Mouse (Mus musculus) gastrocnemius, adult 18-20 months (tissue): ENCODE data around the gene Gm15517. TPM values are rescaled to one million over a fixed set of nuclear protein-coding genes. Genes with fewer than 3 reads are reported as not detected.
A peak's percentile ranks its signal among the peaks of the same experiment; 100 is the strongest.

ENCODE experiments used
- DNase-seq: peaks from one replicate; pipeline ENCODE4 v3.0.0; 2021; ENCODE audit warnings: low spot score
- total RNA-seq, 2 experiments: library from RNA; stranded (reverse); gene quantifications; 2 replicates each; pipeline ENCODE4 v1.2.3; 2021

The Gm15517 gene
- total RNA-seq, 2 experiments from 2014 or later: not detected

DNA sequence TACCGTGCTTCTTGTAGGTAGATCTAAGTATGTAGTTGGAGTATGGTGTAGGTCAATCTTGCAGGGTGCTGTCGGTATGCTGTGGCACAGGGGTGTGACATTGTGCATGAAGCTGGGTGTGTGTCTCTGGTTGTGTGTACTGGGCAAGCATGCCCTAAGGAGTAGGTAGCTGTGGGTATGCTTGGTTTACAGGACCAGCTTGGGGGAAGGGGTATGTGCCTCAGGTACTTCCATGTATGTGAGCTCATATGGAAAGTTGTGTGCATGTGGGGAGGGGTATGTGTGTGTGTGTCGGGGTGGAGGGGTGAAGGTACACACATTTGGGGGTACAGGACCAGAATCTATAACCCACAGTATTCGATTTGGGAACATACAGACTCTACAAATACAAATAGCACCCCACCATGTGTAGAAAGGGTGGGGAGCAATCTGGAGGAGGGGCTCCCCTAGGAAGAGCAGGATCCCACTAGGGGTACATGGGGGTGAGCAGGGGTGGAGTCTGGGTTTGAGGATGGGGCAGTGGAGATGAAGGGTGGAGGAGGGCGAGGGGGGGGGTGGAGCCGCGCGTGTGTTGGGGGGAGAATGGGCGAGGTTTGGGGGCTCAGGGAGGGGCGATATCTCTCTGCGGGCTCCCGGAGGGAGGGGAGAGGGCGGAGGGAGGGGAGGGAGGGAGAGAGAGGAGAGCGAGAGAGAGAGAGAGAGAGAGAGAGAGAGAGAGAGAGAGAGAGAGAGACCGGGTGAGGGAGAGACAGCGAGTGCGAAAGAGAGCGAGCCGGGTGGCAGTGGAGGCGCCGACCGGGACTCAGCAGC, 48.4 kb downstream of the Gm15517 start, which contains the start of gene Shank1:
Shank1 (plus strand) TSS at position 779 of the 810 bp plus-strand sequence.
- DNase-seq: no peak

DNA sequence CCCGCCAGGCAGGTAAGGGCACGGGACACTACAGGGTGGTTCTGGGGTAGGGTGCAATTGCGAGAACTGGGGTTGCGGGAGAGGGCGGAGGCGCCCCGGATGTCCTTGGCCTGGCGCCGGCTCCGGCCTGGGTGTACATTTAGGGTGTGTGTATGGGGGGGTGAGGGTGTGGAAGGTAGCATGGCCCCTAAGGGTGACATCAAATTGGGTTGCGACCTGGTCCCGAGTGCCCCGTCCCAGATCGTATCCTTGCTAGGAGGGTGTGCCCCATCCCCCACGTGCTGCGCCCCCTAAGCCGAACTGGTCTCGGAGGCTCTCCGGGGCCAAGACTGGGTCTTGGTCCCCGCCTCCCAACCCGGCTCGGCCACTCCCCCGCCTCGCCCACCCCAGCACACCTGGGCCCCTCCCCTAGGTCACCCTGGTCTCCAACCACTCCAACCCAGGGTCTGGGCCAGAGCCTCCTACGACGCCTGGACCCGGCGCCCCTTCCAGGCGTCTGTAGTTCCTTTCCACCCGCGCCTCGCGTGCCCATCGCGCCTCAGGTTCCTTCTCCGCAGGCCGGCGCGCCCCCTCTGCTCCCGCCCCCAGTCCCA, 49.1 kb downstream of the Gm15517 start:
- no peak for DNase-seq

DNA sequence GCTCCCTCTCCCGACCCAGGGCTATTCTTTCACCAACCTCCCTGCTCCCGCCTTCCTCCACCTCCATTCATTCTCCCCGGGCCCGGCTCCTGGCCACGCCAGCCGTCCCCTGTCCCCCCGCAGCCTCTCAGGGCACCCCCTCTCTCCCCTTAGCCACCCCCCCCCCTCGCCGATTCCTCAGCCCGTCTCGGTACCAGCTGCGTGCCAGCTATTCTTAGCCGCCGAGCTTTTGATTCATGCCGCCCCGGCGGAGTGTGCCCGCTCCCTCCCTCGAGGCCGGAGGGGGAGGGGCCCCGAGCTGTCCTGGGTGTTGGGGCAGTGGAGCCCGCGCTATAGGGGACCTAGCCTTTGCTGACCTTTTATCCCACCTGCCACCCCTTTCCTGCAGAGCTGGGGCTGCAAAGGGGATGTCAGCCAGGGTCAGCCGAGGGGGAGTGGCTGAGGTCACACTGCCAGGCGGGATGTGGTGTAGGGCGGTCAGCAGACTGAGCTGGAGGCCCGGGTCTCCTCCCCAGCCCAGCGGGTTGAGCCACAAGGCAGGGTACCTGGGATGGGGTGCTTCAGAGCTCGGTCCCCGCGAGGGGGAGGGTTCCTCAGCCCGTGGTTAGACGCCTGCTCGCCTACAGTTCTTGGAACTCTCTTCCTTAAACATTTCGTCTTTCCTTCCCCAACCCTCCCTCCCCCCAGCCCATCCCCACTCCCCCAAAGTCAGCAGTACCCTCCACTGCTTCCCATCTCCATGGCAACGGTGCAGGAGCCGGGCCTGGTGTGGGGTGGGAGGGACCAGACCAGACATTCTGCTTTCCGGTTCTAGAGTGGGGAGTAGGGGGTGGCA, 49.8 kb downstream of the Gm15517 start:
- peak; percentile 26 for DNase-seq

Other genes with a start within 250 kb of the Gm15517 start
- gene Klk1b26, start 249.3 kb upstream of the Gm15517 start, total RNA-seq: 1 to 10 TPM in 1 of 2 experiments, under 1 TPM in 1; 0.21 to 1.1 TPM
- gene Klk1b27, start 209.2 kb upstream of the Gm15517 start, total RNA-seq: not detected
- not detected for gene Klk1b21, start 159.1 kb upstream of the Gm15517 start, total RNA-seq
- not detected for gene Klk1b22, start 148.8 kb upstream of the Gm15517 start, total RNA-seq
- gene Klk1b16, start 124.7 kb upstream of the Gm15517 start, total RNA-seq: not detected
- not detected for gene Klk1b24, start 73.2 kb upstream of the Gm15517 start, total RNA-seq
- gene Klk1b3, start 63.3 kb upstream of the Gm15517 start, total RNA-seq: not detected
- not detected for gene Klk1b4, start 54.0 kb upstream of the Gm15517 start, total RNA-seq
- not detected for gene Klk1b5, start 45.5 kb upstream of the Gm15517 start, total RNA-seq
- under 1 TPM in 1 of 2 experiments, not detected in 1; 0.71 TPM for gene Klk1, start 36.1 kb upstream of the Gm15517 start, total RNA-seq
- not detected for gene Gm36864, start 25.3 kb upstream of the Gm15517 start, total RNA-seq
- gene 1700028J19Rik, start 14.8 kb upstream of the Gm15517 start, total RNA-seq: not detected
- gene 2410002F23Rik, start 14.7 kb upstream of the Gm15517 start, total RNA-seq: 1 to 10 TPM; 4.9 to 5.9 TPM
- gene Acp4, start 4.1 kb upstream of the Gm15517 start, total RNA-seq: not detected
- gene Clec11a, start 45.5 kb downstream of the Gm15517 start, total RNA-seq: 1 to 10 TPM in 1 of 2 experiments, under 1 TPM in 1; 0.84 to 1.3 TPM
- under 1 TPM; 0.25 to 0.36 TPM for gene Shank1, start 48.8 kb downstream of the Gm15517 start, total RNA-seq
- gene Syt3, start 122.7 kb downstream of the Gm15517 start, total RNA-seq: 1 to 10 TPM; 3.4 to 4.8 TPM
- under 1 TPM in 1 of 2 experiments, not detected in 1; 0.25 TPM for gene 1700008O03Rik, start 124.4 kb downstream of the Gm15517 start, total RNA-seq
- under 1 TPM in 1 of 2 experiments, not detected in 1; 0.12 TPM for gene Lrrc4b, start 167.6 kb downstream of the Gm15517 start, total RNA-seq
- not detected for gene Aspdh, start 203.9 kb downstream of the Gm15517 start, total RNA-seq
- 10 to 100 TPM; 49.8 to 49.9 TPM for gene Josd2, start 206.5 kb downstream of the Gm15517 start, total RNA-seq
- gene Emc10, start 235.1 kb downstream of the Gm15517 start, total RNA-seq: 10 to 100 TPM; 48.2 to 49.0 TPM
- gene Fam71e1, start 235.1 kb downstream of the Gm15517 start, total RNA-seq: 1 to 10 TPM; 3.5 to 5.0 TPM